Mouse (Mus musculus): ENCODE measurements at regions not wholly inside any gene's neighbourhood (a gene's known extent, or its start where the extent isn't known, plus 50 kb on each side); places are given as distances from the start of the nearest gene placed in this dataset.

GRCm38 (mm10) chr13:52070731-52071663, 224.5 kb downstream of the Gadd45g start:
- TF ChIP-seq CTCF (IDR thresholded peaks at IDR 0.05; ENCODE audit: low read depth) (no peak), EP300 (optimal IDR thresholded peaks at IDR 0.05) (no peak)
